Mouse (Mus musculus) megakaryocyte progenitor cell, adult 5-6 weeks (primary cell): ENCODE results near the gene Dpp7. TPM values are rescaled to one million over a fixed set of nuclear protein-coding genes. Genes with fewer than 3 reads are reported as not detected.

Experiments
- ATAC-seq: replicated peaks from 2 replicates; pipeline ENCODE4 v1.8.0; 2016; ENCODE audit warnings: mild to moderate bottlenecking, moderate TSS enrichment, inconsistent platforms; ENCODE audit not compliant: poor library complexity
- total RNA-seq, 2 experiments: library from RNA; stranded (forward) in 1 of 2; stranded (reverse) in 1 of 2; fragments of 157-497, 149-512 nt in 1 of 2; fragments of 200-1000 nt in 1 of 2; gene quantifications; 2 replicates each; pipeline versions ENCODE4 v1.2.3 to v1.2.4; 2015 to 2017

The Dpp7 gene
- total RNA-seq (2015): 15.8 and 16.3 TPM in 2 replicates
- total RNA-seq (2017): 19.1 and 32.9 TPM in 2 replicates

GRCm38 (mm10) chr2:25356208-25357079 lies at the start of gene Dpp7:
Gene Dpp7 (minus strand): TSS chr2:25356359.
- peak; percentile 70 for ATAC-seq

- ATAC-seq: no peak
These were observed 47.8 kb upstream of the Dpp7 start for GRCm38 (mm10) chr2:25403994-25404393.

GRCm38 (mm10) chr2:25402972-25403601 lies 46.9 kb upstream of the Dpp7 start:
- no peak for ATAC-seq

GRCm38 (mm10) chr2:25402377-25402971 lies 46.3 kb upstream of the Dpp7 start:
- peak; percentile 89 for ATAC-seq

GRCm38 (mm10) chr2:25400764-25401163 lies 44.6 kb upstream of the Dpp7 start:
- peak; percentile 47; the same call in 1 of the 2 replicates for ATAC-seq

- ATAC-seq: no peak
These were observed 44.1 kb upstream of the Dpp7 start for GRCm38 (mm10) chr2:25400291-25400690.

- ATAC-seq: no peak
These were observed 42.9 kb upstream of the Dpp7 start, which contains the start of gene Npdc1 for GRCm38 (mm10) chr2:25399051-25399450. Gene Npdc1 (plus strand): TSS chr2:25399351.

- ATAC-seq: no peak
These were observed 41.9 kb upstream of the Dpp7 start for GRCm38 (mm10) chr2:25398065-25398464.

- ATAC-seq: no peak
These were observed 40.9 kb upstream of the Dpp7 start for GRCm38 (mm10) chr2:25397010-25397409.

- no peak for ATAC-seq
These were observed 40.4 kb upstream of the Dpp7 start for GRCm38 (mm10) chr2:25396597-25396983.

- ATAC-seq: peak; percentile 48
These were observed 39.8 kb upstream of the Dpp7 start, which contains the start of gene Entpd2 for GRCm38 (mm10) chr2:25395721-25396596. Gene Entpd2 (plus strand): TSS chr2:25395874.

- no peak for ATAC-seq
These were observed 38.4 kb upstream of the Dpp7 start for GRCm38 (mm10) chr2:25394281-25395221.

GRCm38 (mm10) chr2:25391266-25391665 lies 35.1 kb upstream of the Dpp7 start:
- no peak for ATAC-seq

GRCm38 (mm10) chr2:25384492-25384891 lies 28.3 kb upstream of the Dpp7 start:
- no peak for ATAC-seq

- peak; percentile 51 for ATAC-seq
These were observed 20.4 kb upstream of the Dpp7 start for GRCm38 (mm10) chr2:25376589-25376988.

- ATAC-seq: no peak
These were observed 17.3 kb upstream of the Dpp7 start for GRCm38 (mm10) chr2:25373431-25373830.

- ATAC-seq: 0 out of 2 replicates have a peak, but pooled peaks have one; percentile 9
These were observed 16.7 kb upstream of the Dpp7 start for GRCm38 (mm10) chr2:25372644-25373391.

GRCm38 (mm10) chr2:25371764-25372643 lies 15.8 kb upstream of the Dpp7 start, which contains the start of gene Sapcd2:
Gene Sapcd2 (plus strand): TSS chr2:25372321.
- peak; percentile 88 for ATAC-seq
